Mouse (Mus musculus) heart, postnatal 14 days (tissue): ENCODE measurements around the gene Nat8f7. TPM values are rescaled to one million over a fixed set of nuclear protein-coding genes. Genes with fewer than 3 reads are reported as not detected.
"Not testable (repeated sequence)": the region's sequence is repeated elsewhere in the genome, so short reads cannot be mapped to it uniquely, and the experiment has no call there.

Source experiments
- DNase-seq, 2 experiments: peaks; one replicate each; pipeline ENCODE4 v3.0.0; 2021 to 2022
- intact Hi-C: fragments of 180-260 bp; cut with DNase I; formaldehyde crosslinking; loops from one replicate; pipeline ENCODE4 v1.15.1; 2025
- long read RNA-seq, 2 experiments: library from polyadenylated mRNA; stranded (forward); transcript quantifications; one replicate each; pipeline ENCODE4 v2.0.0; 2021
- microRNA-seq, 2 experiments: library from miRNA; unstranded; fragments of <30 nt; microRNA quantifications; one replicate each; pipeline ENCODE4 v1.2.0; 2021 to 2022
- total RNA-seq, 2 experiments: library from RNA; stranded (reverse); gene quantifications; 2 replicates each; pipeline ENCODE4 v1.2.3; 2021

The Nat8f7 gene
- total RNA-seq, result not detected
- long read RNA-seq, experiment 1, result 0 reads
- long read RNA-seq, experiment 2, result 0 reads

GRCm38 (mm10) chr6:85713105-85713504 lies at the start of gene Nat8f7:
Gene Nat8f7, minus strand, starts transcription at chr6:85713205.
- DNase-seq, intact Hi-C loops: not testable (repeated sequence)

DNA sequence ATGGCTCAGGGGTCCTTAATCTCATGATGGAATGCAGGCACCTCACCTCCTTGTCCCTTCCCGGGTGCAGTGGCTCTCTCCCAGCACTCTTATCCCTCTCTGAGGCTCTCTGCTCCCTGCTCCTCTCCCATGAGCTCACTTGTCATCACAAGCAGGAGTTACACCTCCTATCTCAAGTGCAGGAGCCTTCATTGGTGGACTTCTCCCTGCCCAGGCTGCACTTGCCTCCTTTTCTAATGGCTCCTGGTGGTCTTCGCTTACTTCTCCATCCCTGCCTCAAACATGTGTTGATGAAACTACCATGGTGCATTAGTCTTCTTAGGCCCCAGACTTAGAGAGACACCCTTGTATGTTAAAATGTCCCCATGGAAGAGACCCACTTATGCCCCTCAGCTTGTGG lies 49.7 kb upstream of the Nat8f7 start:
- intact Hi-C loops, result not testable (repeated sequence)

GRCm38 (mm10) chr6:85755705-85756249 lies 42.8 kb upstream of the Nat8f7 start:
- peak in 1 of 2 experiments; percentile 6 for DNase-seq
- intact Hi-C loops, result not testable (repeated sequence)

More for the DNA sequence above, 49.7 kb upstream of the Nat8f7 start:
- DNase-seq, result not testable (repeated sequence)

DNA sequence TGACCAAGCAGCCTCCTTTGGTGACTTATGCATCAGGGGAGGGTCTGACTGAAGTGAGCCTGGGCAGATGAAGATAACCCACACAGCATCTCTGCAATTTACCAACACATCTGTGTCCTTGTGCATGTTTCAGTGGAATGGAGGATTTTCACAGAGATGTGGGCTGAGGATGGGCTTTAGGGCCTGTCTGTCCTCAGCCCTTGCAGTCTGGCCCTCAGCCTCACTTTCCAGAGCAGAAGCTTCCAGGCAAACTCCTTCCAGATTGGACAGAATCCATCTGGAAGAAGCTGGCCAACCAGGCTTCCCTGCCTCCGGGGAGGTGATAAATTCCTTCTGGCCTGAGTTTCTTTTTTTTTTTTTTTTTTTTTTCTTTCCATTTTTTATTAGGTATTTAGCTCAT lies 3.4 kb downstream of the Nat8f7 start:
- intact Hi-C loops, DNase-seq: not testable (repeated sequence)

DNA sequence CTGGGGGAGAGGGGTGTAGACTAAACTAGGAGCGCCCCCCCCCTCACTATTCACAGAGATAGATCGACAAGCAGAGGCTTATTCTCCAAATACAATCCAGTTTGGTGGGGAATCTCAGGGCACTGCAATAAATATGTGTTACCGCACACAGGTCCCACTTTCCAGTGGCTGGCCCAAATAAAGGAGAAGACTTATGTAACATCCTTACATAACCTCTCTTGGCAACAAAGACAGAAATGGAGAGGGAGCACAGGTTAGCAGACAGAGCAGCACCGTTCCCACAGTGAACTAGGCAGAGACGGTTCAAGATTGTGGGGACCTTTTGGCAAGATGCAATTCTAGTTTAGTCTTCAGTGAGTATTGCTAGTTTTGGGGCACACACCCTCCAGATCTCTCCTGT lies 3.8 kb downstream of the Nat8f7 start:
- intact Hi-C loops, DNase-seq: not testable (repeated sequence)

- intact Hi-C loops, result not testable (repeated sequence)
- DNase-seq, result peak; percentile 32
These were observed 11.1 kb downstream of the Nat8f7 start for GRCm38 (mm10) chr6:85701943-85702342.

Small RNA genes lying within 50 kb of the gene (microRNA-seq; reads per million reads assigned to microRNA genes)
- gene Gm27317, result 0 reads per million in 2 experiments

Other genes with a start within 250 kb of the Nat8f7 start
- gene Fbxo41, start 210.2 kb downstream of the Nat8f7 start, total RNA-seq, result not detected
- gene Egr4, start 199.6 kb downstream of the Nat8f7 start, total RNA-seq, result not detected
- 1 to 10 TPM; 2.4 to 2.6 TPM for gene Alms1, start 125.7 kb downstream of the Nat8f7 start, total RNA-seq
- gene Nat8f3, start 52.5 kb upstream of the Nat8f7 start, total RNA-seq, result under 1 TPM in 1 of 2 experiments, not detected in 1; 0.12 TPM
- not detected for gene Nat8f6, start 107.7 kb upstream of the Nat8f7 start, total RNA-seq
- gene Nat8f5, start 107.8 kb upstream of the Nat8f7 start, total RNA-seq, result not detected
- gene Nat8, start 118.9 kb upstream of the Nat8f7 start, total RNA-seq, result not detected
- not detected for gene Nat8f2, start 156.0 kb upstream of the Nat8f7 start, total RNA-seq
- under 1 TPM; 0.76 to 0.79 TPM for gene Nat8f4, start 191.7 kb upstream of the Nat8f7 start, total RNA-seq
- 10 to 100 TPM; 10.2 TPM for gene Tprkb, start 198.7 kb upstream of the Nat8f7 start, total RNA-seq
- gene Nat8f1, start 202.5 kb upstream of the Nat8f7 start, total RNA-seq, result 1 to 10 TPM; 1.9 to 2.5 TPM
- gene Dusp11, start 248.5 kb upstream of the Nat8f7 start, total RNA-seq, result 10 to 100 TPM; 63.3 to 64.3 TPM